Mouse (Mus musculus): ENCODE measurements around the gene Disp3.

DNA sequence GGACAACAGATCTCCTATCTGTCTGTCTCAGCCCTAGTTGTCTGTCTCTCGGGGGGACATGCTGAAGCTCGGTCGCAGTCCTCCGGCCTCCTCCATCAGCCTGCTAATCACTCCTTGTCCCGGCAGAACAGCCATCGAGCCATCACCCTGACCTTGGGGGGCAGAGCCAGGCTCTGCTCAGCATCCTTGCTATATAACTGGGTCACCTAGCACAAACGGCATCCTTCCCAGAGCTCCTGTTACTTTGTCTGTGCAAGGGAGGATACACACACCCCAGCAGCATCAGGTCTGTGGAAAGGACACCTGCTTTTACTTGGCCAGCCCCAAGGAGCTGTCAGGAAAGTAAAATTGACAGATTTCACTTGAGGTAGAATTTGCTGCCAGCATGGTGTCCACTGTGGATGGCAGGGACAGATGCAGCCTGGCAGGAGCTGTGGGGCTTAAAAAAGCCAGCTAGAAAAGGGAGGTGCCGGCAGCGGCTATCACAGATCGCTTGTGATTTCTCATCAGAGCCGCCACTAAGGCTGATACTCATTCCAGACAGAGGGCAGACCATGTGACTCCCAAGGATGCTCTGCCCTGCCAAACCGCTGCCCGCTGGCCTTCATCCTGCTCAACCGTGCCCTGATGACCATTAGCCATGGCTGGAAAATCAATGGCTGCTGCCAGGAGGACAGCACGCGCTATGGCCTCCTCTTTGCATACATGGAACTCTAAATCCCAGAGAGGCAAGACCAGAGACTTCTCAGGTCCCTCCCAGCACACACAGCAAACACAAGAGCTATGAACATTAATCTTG is 27.8 kb upstream of the Disp3 start:
- TF ChIP-seq CTCF (IDR thresholded peaks at IDR 0.05; ENCODE audit: extremely low read depth, insufficient read depth, low read length) (no peak), POLR2A (IDR thresholded peaks at IDR 0.05; ENCODE audit: extremely low read depth, insufficient read depth, low read length) (no peak)
